Mouse (Mus musculus) gastrocnemius, adult 2 months (tissue): ENCODE data around the gene Plxna2. TPM values are rescaled to one million over a fixed set of nuclear protein-coding genes. Genes with fewer than 3 reads are reported as not detected.

ENCODE experiments used
- DNase-seq: peaks from one replicate; pipeline ENCODE4 v3.0.0; 2022
- H3K27ac ChIP-seq: fragments of 200-600 bp; 2 replicates; pipeline ENCODE4 v1.8.1; 2022; ENCODE audit warnings: mild to moderate bottlenecking
- H3K4me3 ChIP-seq: fragments of 200-600 bp; 2 replicates; pipeline ENCODE4 v1.8.1; 2022; ENCODE audit warnings: mild to moderate bottlenecking, moderate library complexity
- CTCF ChIP-seq: fragments of 200-600 bp; IDR thresholded peaks from 2 replicates; pipeline ENCODE4 v1.8.1; 2022; ENCODE audit warnings: antibody characterized with exemption, mild to moderate bottlenecking, moderate library complexity
- intact Hi-C: fragments of 180-260 bp; cut with DNase I; formaldehyde crosslinking; loops from one replicate; pipeline ENCODE4 v1.15.1; 2025
- total RNA-seq, 2 experiments: library from RNA; stranded (reverse); gene quantifications; 2 replicates each; pipeline ENCODE4 v1.2.3; 2021

Gene Plxna2
- total RNA-seq, 2 experiments from 2014 or later: 6.6 to 13.2 TPM

- Histone ChIP-seq H3K27ac (no peak overlapping the region), H3K4me3 (no peak overlapping the region)
- intact Hi-C loops: no loop called here
- no peak for DNase-seq
- no peak for TF ChIP-seq CTCF
Measured at GRCm38 (mm10) chr1:194677878-194678277, 59.9 kb downstream of the Plxna2 start.

GRCm38 (mm10) chr1:194679147-194679546 lies 61.1 kb downstream of the Plxna2 start:
- intact Hi-C loops: no loop called here
- no peak for TF ChIP-seq CTCF
- Histone ChIP-seq H3K27ac (no peak overlapping the region), H3K4me3 (no peak overlapping the region)
- DNase-seq: no peak

DNA sequence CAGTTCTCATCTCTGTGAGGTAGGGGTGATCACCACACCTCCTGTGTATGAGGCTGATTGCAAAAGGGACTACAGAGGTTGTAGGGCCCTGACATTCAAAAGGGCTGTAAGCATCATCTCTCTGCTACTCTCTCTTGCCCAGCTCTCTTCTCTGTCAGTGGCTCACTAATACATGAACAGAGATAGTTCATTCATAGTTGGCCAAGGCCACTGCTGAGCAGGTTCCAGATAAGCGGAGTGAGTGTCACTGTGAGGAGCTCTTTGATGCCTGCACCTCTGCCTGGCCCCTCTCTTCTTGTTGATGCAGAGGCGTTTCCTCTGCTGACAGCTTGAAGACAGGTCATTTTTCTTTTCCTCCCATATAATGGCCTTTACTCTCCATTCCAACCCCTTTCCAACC lies 62.1 kb downstream of the Plxna2 start:
- intact Hi-C loops: loop anchor here (5.0 kb wide), 1 partner anchor 37 kb away; no protein-coding TSS in a partner anchor
- H3K4me3 ChIP-seq: no peak overlapping the region
- DNase-seq: no peak
- H3K27ac ChIP-seq: no peak overlapping the region
- TF ChIP-seq CTCF: no peak

DNA sequence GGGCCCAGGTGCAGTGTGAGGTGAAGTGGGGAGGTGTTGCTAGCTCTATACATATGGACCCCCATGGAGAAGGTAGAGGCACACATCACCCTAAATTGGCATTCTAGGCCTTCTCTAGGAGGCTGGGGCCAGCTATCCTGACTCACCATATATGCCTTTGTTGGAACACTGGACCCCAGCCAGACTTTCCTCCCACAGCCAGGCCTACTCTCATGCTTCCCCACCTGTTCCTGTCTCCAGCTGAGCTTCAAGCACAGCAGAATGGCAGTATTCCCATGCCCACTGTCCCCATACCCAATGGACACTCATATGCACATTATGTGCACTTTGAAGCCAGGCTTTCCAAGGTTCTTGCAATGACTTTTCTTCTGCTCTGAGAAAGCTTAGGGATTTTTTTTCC lies 64.0 kb downstream of the Plxna2 start:
- intact Hi-C loops: loop anchor here (5.0 kb wide), 1 partner anchor 35 kb away; no protein-coding TSS in a partner anchor
- no peak for TF ChIP-seq CTCF
- DNase-seq: no peak
- no peak overlapping the region for H3K27ac ChIP-seq
- no peak overlapping the region for H3K4me3 ChIP-seq

DNA sequence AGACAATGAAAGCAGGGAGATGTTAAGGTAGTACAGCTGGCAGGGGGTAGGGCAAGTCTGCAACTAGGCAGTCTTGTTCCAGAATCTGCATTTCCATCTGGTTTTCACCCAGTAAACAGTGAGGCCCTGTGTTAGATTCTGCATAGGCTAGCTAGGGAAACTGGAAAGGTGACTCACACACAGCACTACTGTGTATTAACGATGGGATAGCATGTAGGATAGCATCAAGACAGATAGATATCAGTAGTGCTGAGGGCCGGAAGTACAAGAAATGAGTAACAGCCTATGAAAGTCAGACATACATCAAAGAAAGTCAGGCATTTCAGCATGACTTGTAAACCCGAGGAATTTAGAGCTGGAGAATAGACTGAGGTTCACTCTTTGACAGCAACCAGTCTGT lies 65.1 kb downstream of the Plxna2 start:
- TF ChIP-seq CTCF: no peak
- DNase-seq: no peak
- H3K27ac ChIP-seq: no peak overlapping the region
- intact Hi-C loops: loop anchor here (5.0 kb wide), 1 partner anchor 34 kb away; no protein-coding TSS in a partner anchor
- no peak overlapping the region for H3K4me3 ChIP-seq

GRCm38 (mm10) chr1:194685896-194686295 lies 67.9 kb downstream of the Plxna2 start:
- TF ChIP-seq CTCF: no peak
- no peak overlapping the region for H3K4me3 ChIP-seq
- H3K27ac ChIP-seq: no peak overlapping the region
- no peak for DNase-seq
- intact Hi-C loops: no loop called here

DNA sequence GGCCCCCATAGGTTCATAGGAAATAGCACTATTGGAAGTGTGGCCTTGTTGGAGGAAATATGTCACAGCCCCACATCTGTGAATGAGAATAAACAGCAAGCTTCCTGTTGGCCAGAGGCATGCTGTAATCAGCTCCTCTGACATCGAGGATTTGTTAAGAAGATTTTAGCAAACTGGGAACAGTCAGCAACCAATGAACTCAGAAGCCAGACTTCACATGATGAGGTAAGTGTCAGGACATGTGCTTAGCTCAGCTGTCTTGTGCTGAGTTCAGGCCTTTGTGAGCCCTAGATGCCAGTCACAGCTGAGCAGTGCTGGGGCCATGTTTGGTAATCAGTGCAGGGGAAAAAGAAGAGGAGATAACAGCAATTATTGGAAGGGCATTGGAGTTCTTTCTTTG lies 69.7 kb downstream of the Plxna2 start:
- H3K27ac ChIP-seq: no peak overlapping the region
- no peak for DNase-seq
- TF ChIP-seq CTCF: no peak
- no peak overlapping the region for H3K4me3 ChIP-seq
- intact Hi-C loops: no loop called here

- TF ChIP-seq CTCF: no peak
- intact Hi-C loops: no loop called here
- no peak for DNase-seq
- Histone ChIP-seq H3K4me3 (no peak overlapping the region), H3K27ac (no peak overlapping the region)
Measured at GRCm38 (mm10) chr1:194688161-194688560, 70.1 kb downstream of the Plxna2 start.

GRCm38 (mm10) chr1:194693063-194693462 lies 75.0 kb downstream of the Plxna2 start:
- no peak for DNase-seq

DNA sequence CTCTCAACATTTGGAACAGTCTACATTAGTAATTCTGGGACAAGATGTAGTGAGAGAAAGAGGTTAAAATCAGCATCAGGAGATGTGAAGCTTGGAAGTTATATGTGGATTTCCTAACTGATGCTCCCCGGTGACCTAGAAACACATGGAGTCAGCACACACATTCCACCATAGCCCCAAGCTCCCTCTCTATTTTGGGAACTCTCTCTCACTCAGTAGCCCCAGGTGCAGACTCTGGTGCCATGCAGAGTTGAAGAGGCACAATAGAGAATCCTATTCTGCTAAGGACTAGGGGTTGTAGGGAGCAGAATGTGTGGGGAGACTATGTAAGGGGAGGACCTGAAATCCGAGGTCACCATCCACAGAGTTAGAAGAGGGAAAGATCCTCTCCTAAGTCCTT lies 75.5 kb downstream of the Plxna2 start:
- intact Hi-C loops: no loop called here
- no peak for TF ChIP-seq CTCF
- no peak overlapping the region for H3K27ac ChIP-seq
- no peak overlapping the region for H3K4me3 ChIP-seq
- DNase-seq: no peak

More at GRCm38 (mm10) chr1:194693063-194693462, 75.0 kb downstream of the Plxna2 start:
- Histone ChIP-seq H3K4me3 (no peak overlapping the region), H3K27ac (no peak overlapping the region)
- no peak for TF ChIP-seq CTCF
- intact Hi-C loops: no loop called here

GRCm38 (mm10) chr1:194694805-194695204 lies 76.8 kb downstream of the Plxna2 start:
- intact Hi-C loops: no loop called here

GRCm38 (mm10) chr1:194697439-194697838 lies 79.4 kb downstream of the Plxna2 start:
- intact Hi-C loops: no loop called here
- Histone ChIP-seq H3K27ac (peak overlapping the region; percentile 28; the same call in 1 of the 2 replicates), H3K4me3 (no peak overlapping the region)
- no peak for DNase-seq
- TF ChIP-seq CTCF: no peak

More at GRCm38 (mm10) chr1:194694805-194695204, 76.8 kb downstream of the Plxna2 start:
- Histone ChIP-seq H3K27ac (no peak overlapping the region), H3K4me3 (no peak overlapping the region)
- TF ChIP-seq CTCF: no peak
- no peak for DNase-seq

GRCm38 (mm10) chr1:194699321-194699720 lies 81.3 kb downstream of the Plxna2 start:
- H3K27ac ChIP-seq: peak overlapping the region; percentile 13; the same call in 1 of the 2 replicates
- TF ChIP-seq CTCF: no peak
- peak; percentile 45 for DNase-seq
- intact Hi-C loops: no loop called here
- H3K4me3 ChIP-seq: no peak overlapping the region

DNA sequence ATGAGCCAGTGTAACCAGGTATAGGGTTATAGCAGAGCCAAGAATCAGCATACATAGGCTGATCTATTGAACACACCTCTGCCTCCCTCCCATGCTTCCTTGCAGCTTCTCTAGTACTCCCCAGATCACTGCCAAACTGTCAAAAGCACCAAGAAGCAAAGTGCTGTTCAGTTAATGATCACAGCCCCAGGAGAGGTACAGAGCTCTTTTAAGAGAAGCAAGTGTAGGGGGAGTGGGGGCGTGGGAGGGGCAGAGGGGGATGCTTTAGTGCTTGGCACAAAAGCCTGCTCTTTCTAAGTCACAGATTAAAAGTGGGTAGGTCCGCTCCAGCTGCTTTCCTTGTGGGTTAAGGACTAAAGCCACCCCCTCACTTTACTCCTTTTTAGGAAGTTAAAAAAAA lies 85.2 kb downstream of the Plxna2 start:
- Histone ChIP-seq H3K4me3 (no peak overlapping the region), H3K27ac (no peak overlapping the region)
- no peak for DNase-seq
- intact Hi-C loops: no loop called here
- TF ChIP-seq CTCF: no peak
